Mouse (Mus musculus): Measurements from ENCODE around the gene Ramp1.

DNA sequence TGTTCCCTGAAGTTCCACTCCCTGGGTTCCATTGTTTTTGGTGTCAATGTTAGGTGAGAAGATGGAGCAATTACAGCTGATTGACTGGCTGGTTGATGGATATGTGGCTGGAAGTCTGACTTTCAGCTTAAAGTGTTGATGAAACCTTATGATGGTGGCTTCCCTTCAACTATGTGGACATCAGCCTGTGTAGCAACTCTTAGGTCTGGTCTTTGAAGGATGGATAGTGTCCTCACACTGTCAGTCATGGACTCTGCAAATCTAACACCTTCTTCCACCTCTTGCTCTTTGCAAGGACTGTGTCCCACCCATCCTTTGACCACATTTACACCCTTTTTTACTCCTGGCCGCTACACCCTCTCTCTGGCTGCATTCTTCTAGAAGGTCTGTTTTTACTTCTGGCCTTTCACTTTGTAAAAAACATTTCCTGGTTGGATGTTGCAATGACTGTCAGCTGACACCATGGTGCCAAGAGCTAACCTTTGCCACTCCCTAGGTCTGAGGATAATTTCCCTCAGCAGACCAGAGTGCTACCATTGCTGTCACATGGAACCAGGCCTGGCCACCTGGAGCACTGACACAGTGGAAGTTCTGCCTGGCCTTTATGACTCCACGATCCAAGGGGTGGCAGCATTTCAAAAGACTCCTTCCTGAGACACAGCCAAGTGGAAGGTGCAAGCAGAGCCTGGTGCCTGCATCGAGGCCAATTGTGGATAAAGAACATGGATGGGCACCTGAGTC lies 27.9 kb downstream of the Ramp1 start:
- no peak for TF ChIP-seq EP300 (IDR thresholded peaks at IDR 0.05; ENCODE audit: low read depth)
- TF ChIP-seq CTCF (IDR thresholded peaks at IDR 0.05; ENCODE audit: low read depth): no peak
